Mouse (Mus musculus) telencephalon, adult 2 months (tissue): Measurements from ENCODE around the gene Mief2.

Source experiments
- DNase-seq: peaks from one replicate; pipeline ENCODE4 v3.0.0-alpha.2; 2011; ENCODE audit warnings: low read depth, low spot score

Gene Mief2

GRCm38 (mm10) chr11:60719263-60719662, 8.9 kb upstream of the Mief2 start:
- DNase-seq, result no peak

- DNase-seq, result no peak
Measured at GRCm38 (mm10) chr11:60726601-60727391, 1.4 kb upstream of the Mief2 start, which contains the start of gene Flii. TSS of gene Flii (minus strand) at chr11:60727263.

GRCm38 (mm10) chr11:60727392-60728140, 632 bp upstream of the Mief2 start:
- DNase-seq, result no peak

- DNase-seq, result no peak
Measured at GRCm38 (mm10) chr11:60729217-60729641, 1.0 kb downstream of the Mief2 start.

DNA sequence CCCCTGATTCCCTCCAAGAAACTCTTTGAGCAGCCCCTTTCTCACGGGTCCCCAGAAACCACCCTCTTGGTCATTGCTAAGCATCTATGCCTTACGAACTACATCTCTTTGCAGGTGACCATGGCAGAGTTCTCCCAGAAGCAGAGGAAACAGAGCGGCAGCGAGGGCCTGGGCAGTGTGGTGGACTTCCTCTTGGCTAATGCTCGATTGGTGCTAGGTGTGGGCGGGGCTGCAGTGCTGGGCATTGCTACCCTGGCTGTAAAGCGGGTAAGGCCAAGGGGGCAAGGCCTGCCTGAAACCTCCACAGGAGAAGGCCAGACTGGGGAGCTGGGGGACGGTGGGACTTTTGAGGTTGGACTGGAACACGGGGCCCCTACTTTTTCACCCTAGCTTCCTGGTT, 2.0 kb downstream of the Mief2 start:
- no peak for DNase-seq

GRCm38 (mm10) chr11:60731251-60731650, 3.1 kb downstream of the Mief2 start:
- DNase-seq, result no peak

GRCm38 (mm10) chr11:60734206-60734605, 6.0 kb downstream of the Mief2 start:
- no peak for DNase-seq

GRCm38 (mm10) chr11:60735191-60735590, 7.0 kb downstream of the Mief2 start:
- DNase-seq, result no peak

DNA sequence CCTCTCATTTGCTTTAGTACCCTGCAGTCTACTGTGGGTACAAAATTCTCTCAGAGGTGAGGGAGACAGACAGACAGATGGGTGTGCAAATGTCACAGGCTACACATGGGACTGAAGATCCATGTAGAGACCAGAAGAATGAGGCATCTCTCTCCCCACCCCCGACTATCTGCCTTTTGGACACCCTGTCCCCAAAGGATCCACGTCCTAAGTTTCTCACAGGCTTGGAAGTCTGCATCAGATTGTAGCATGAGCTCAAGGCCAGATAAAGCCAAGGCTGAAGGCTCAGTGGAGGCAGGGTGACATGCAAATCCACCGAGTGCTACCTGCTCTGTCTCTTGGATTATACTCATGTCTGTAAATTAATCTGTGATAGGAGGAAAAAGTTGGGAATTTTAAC, 8.3 kb downstream of the Mief2 start:
- DNase-seq, result no peak

DNA sequence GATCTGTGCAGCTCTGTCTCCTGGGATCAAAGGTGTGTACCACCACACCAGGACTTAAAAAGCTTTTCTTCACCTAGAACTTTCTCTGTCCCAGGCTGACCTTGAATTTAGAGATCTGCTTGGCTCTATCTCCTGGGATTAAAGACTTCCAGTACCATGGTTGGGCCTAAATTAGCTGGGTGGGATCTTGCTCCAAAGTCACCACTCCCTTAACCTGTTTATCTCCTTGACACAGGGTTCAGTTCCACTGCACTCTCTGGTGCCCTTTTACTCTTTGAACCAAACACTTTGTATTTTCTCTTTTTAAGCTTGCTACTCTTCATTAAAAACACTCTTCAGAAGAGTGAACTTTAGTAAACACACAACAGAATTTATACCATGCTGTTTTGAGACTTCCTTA, 9.3 kb downstream of the Mief2 start:
- DNase-seq, result no peak

DNA sequence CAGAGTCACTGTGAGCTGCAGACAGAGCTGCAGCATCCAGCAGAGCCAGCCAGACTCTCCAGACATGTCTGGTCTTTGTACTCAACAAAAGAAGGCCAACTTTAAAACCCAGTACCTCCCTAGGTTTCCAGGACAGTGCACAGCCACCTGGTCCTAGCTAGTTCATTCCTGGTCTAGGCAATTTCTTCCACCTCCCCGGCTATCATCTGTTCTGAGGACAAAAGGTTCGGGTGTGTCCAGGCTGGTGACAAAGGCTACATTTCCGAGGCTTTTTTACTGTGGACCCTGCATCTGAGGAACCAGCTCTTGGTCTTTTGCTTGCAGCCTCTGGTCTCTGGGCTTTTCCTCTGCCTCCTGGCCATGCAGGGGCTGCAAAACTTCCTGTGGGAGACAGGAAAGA, 12.1 kb downstream of the Mief2 start:
- no peak for DNase-seq

DNA sequence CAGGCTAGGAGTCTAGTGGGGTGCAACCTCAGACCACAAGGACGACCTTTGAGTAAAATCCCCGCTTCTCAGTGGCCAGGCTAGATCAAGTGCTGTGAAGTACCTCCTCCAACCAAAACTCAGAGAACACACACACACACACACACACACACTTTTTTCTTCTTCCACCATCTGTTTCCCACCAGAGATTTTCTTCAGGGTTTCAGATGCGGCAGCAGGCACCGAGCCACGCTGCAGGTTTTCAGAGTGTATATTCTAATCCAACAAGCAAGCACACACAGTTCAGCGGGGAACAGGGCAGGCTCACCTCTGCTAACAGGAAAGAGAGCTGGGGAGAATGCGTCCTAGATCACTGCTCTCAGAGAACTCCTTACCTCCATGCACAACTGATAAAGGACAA, 27.4 kb downstream of the Mief2 start:
- peak; percentile 23 for DNase-seq

DNA sequence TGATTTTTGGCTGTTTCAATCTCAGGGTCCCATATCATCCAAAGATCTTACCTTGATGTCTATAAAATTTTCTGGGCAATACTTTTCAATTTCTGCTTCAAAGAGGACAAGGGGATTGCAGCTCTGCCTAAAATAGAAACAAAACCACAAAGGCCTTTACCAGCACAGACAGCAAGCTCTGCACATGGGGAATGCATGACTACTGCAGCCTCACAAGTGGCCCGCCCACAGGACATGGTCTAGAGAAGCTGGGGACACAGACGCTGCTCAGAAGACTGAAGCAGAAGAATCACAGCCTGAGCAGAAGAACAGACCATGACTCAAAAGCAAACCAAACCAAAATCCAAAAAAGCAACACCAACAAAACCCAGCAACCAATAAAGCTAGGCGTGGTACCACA, 33.5 kb downstream of the Mief2 start:
- DNase-seq, result peak; percentile 23

GRCm38 (mm10) chr11:60766969-60767368, 38.8 kb downstream of the Mief2 start:
- DNase-seq, result no peak

- DNase-seq, result no peak
Measured at GRCm38 (mm10) chr11:60769322-60769721, 41.1 kb downstream of the Mief2 start.

GRCm38 (mm10) chr11:60770776-60771175, 42.6 kb downstream of the Mief2 start:
- no peak for DNase-seq

DNA sequence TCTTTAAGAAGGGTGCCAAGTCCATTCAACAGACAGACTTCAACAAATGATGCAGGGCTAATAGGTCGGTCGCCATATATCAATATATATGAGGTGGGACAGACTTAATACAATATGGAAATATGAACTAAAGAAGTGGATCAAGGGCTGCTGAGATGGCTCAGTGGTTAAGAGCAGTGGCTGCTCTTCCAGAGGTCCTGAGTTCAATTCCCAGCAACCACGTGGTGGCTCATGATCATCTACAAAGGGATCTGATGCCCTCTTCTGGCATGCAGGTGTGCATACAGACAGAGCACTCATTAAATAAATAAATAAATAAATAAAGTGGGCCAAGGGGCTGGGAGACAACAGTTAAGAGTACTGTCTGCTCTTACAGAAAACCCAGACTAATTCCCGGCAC, 44.0 kb downstream of the Mief2 start:
- no peak for DNase-seq

- no peak for DNase-seq
Measured at GRCm38 (mm10) chr11:60774158-60774689, 46.0 kb downstream of the Mief2 start.

DNA sequence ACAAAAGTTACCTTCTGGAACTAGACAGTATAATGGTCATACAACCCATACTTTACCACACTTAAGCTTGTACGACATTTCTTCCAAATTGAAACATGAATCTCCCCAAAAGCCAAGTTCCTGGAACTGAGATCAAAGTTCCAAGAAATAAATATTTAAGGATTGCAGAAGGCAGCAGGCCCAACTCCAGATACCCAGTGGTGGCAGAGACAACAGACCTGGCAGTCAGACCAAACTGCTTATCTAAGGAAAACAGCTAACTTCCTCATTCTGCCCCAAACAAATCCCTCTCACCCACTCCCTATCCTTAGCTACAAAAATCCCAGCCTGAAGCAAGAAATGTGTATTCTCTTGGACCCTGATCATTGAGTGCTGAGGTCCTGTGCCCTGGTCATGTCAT, 46.6 kb downstream of the Mief2 start:
- DNase-seq, result no peak

- no peak for DNase-seq
Measured at GRCm38 (mm10) chr11:60775578-60775977, 47.4 kb downstream of the Mief2 start.

DNA sequence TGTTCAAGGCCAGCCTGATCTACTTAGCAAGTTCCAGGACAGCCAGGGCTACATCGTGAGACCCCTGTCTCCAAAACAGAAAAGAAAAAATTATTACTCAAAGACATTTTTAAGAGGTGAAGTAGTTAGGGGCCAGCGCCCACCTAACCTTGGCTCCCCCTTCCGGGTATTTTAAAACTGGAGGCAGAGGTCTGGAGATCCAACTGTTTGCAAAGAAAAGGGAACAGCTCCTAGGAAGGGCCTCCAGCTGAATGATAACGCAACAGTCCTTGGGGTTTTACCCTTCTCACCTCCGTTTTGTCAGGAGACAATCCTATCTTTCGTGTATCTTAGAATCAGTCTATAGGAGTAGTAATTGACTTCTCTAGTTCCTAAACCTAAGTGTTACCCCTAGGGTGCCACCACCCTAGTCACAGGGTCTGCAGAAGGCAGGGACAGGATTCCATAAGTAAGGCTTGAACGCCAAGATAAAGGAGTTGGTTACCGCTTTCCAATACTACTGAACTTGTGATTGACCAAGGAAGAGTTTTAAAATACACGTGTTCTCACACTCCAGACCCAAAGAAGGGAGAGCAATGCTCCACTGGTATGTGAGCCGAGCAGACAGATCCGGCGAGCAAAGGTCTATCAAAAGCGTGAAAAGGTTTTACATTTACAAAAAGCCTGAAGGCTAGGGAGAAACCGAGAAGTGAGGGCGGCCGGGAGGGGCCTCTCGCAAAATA, 48.1 kb downstream of the Mief2 start:
- DNase-seq, result no peak
